Mouse (Mus musculus) neutrophil, adult 83 days (primary cell): ENCODE results near the gene Fpr1. TPM values are rescaled to one million over a fixed set of nuclear protein-coding genes. Genes with fewer than 3 reads are reported as not detected.

Experiments used
- total RNA-seq, 2 experiments: library from RNA; stranded (reverse); gene quantifications; one replicate each; pipeline ENCODE4 v1.2.4; 2023

The Fpr1 gene
- 100 to 1,000 TPM; 216 to 244 TPM for total RNA-seq

GRCm38 (mm10) chr17:17883840-17884239 lies at the start of gene Fpr1:
Gene Fpr1 (minus strand): TSS chr17:17883940.

DNA sequence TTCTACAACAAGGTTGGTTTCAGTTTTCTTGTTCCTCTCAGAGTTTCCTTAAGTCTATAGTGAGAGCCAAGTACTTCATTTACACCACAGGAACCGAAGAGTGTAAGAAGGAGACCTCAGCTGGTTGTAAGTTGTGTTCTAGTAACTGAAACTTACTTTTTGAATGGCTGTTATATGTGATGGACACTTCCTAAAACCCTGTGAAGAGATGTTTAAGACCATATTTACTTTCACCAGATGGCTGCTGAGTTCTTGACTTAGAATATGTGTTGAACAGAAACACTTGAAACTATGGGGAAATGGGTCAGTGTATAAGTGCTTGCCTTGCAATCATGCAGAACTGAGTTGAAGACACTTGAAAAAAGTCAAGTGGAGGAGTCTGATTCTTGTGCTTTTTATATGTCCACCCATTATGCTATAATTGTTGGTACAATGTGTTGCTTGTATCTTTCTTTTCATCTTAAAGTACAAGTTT lies 4.1 kb upstream of the Fpr1 start, which contains the start of the genes Fpr2 and Fpr3:
Fpr2 (plus strand) TSS at position 51 of the 475 bp plus-strand sequence.
Fpr3 (plus strand) TSS at position 79 of the 475 bp plus-strand sequence.

GRCm38 (mm10) chr17:17855064-17855838 lies 28.5 kb downstream of the Fpr1 start, which contains the start of gene Has1:
Gene Has1 (minus strand): TSS chr17:17855205.

DNA sequence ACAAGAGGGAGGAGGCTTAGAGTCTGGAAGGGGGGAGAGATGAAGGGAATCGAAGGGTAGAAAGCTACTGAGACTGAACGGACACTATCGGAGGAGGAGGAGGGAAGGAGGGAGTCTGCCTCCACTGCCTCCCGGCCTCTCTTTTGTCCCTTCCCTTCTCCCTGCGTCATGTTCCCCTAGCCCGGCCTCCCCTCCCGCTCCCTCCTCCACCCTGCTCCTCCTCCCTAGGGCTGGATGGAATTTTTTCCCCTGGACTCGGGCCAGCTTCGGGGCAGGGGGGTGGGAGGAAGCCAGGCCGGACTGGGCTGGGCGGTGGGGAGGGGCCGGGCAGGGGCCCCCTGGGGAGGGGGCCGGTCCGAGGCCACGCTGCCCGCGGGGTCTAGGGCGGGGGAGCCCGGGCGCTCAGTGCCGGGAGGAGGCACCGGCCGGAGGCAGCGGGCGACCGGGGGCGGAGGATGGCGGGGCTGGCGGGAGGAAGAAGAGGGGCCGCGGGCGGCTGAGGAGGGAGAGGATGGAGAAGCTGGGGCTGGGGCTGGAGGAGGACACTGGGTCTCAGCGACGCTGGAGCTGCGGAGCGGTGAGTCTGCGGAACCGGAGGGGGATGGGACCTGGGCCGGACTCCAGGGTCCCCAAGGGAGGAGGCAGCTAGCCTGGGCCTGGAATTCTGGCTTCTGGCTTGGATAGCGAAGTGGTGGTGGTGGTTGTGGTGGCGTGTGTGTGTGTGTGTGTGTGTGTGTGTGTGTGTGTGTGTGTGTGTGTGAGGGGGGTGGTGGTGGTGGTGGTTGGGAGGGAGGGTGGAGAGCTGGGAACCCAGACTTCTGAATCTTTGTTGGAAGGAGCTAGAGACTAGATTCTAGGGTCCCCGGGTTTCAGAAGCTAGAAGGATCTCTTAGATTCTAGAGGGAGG lies 56.7 kb downstream of the Fpr1 start, which contains the start of gene Spaca6:
Spaca6 (plus strand) TSS at position 408 of the 907 bp plus-strand sequence.

Other genes starting within 250 kb of the Fpr1 start
- gene Vmn2r90, start 180.2 kb downstream of the Fpr1 start, total RNA-seq, result not detected
- gene Spaca6, start 56.8 kb downstream of the Fpr1 start, total RNA-seq, result 1 to 10 TPM; 4.1 to 4.5 TPM
- gene Has1, start 28.7 kb downstream of the Fpr1 start, total RNA-seq, result under 1 TPM in 1 of 2 experiments, not detected in 1; 0.24 TPM
- 100 to 1,000 TPM; 343 to 403 TPM for gene Fpr2, start 3.9 kb upstream of the Fpr1 start, total RNA-seq
- under 1 TPM in 1 of 2 experiments, not detected in 1; 0.37 TPM for gene Fpr3, start 3.9 kb upstream of the Fpr1 start, total RNA-seq
- not detected for gene Fpr-rs4, start 137.8 kb upstream of the Fpr1 start, total RNA-seq
- not detected for gene Vmn2r124, start 165.5 kb upstream of the Fpr1 start, total RNA-seq
- gene Vmn2r91, start 201.1 kb upstream of the Fpr1 start, total RNA-seq, result not detected